Mouse (Mus musculus) bone marrow, adult 2 months (tissue): ENCODE results near the gene Muc15.

Experiments used
- CTCF ChIP-seq: fragments of 200-500 bp; IDR thresholded peaks from 2 replicates; pipeline ENCODE4 v1.5.1; 2011; ENCODE audit warnings: low read length, control low read depth; ENCODE audit not compliant: control insufficient read depth, insufficient read depth
- POLR2A ChIP-seq: fragments of 200-500 bp; IDR thresholded peaks from 2 replicates; pipeline ENCODE4 v1.6.1; 2011; ENCODE audit warnings: low read depth, mild to moderate bottlenecking, control low read depth, low read length, borderline replicate concordance; ENCODE audit not compliant: control insufficient read depth

DNA sequence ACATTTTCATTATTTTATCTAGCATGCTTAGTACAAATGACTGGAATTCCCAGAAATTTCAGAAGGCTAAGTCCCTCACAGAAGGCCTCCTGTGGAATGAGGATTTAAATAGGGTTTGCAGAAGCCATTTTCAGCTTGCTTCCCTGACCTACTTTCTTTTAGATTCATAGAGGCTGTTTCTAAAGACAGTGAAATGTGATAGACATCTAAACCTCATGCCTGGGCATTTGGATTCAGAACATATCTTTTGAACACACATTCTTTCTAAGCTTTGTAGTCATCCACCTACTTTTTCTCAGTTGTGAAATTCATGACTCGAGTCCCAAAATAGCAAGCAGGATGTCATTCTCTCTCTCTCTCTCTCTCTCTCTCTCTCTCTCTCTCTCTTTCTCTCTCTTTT lies 1.1 kb downstream of the Muc15 start:
- no peak for TF ChIP-seq CTCF
- no peak for TF ChIP-seq POLR2A
